Mouse (Mus musculus) ES-E14 (cell line): ENCODE measurements at regions not wholly inside any gene's neighbourhood (a gene's known extent, or its start where the extent isn't known, plus 50 kb on each side); places are given as distances from the start of the nearest gene placed in this dataset.
A peak's percentile ranks its signal among the peaks of the same experiment; 100 is the strongest.

Experiments used
- DNase-seq: peaks from one replicate; pipeline ENCODE4 v3.0.0-alpha.2; 2013; ENCODE audit warnings: low read depth, low spot score
- H3K27ac ChIP-seq: 2 replicates; pipeline ENCODE4 v1.5.1; 2012; ENCODE audit warnings: low read depth, mild to moderate bottlenecking, low read length, moderate library complexity, mixed read lengths; ENCODE audit not compliant: poor library complexity, insufficient read depth, severe bottlenecking
- H3K36me3 ChIP-seq: 2 replicates; pipeline ENCODE4 v1.6.1; 2012; ENCODE audit warnings: mild to moderate bottlenecking, low read length, moderate library complexity, mixed read lengths; ENCODE audit not compliant: control insufficient read depth, poor library complexity, insufficient read depth, severe bottlenecking
- H3K4me1 ChIP-seq, 2 experiments: fragments of 150-350 bp in 1 of 2; sonication (generic) in 1 of 2; 2 replicates each; pipeline ENCODE4 v1.6.1; 2012; ENCODE audit warnings: low read length in 2 of 2, mild to moderate bottlenecking in 1 of 2, mixed read lengths in 1 of 2; ENCODE audit not compliant: control insufficient read depth in 2 of 2, insufficient read depth in 2 of 2, poor library complexity in 1 of 2
- H3K4me3 ChIP-seq, 2 experiments: fragments of 150-350 bp in 1 of 2; sonication (generic) in 1 of 2; 2 replicates each; pipeline ENCODE4 v1.5.1; 2012; ENCODE audit warnings: low read length in 2 of 2, low read depth in 1 of 2, mild to moderate bottlenecking in 1 of 2, mixed read lengths in 1 of 2; ENCODE audit not compliant: insufficient read depth in 1 of 2, poor library complexity in 1 of 2, severe bottlenecking in 1 of 2
- H3K9ac ChIP-seq: 2 replicates; pipeline ENCODE4 v1.6.1; 2012; ENCODE audit warnings: low read depth, mild to moderate bottlenecking, low read length, mixed read lengths; ENCODE audit not compliant: poor library complexity, insufficient read depth, severe bottlenecking
- H3K9me3 ChIP-seq: fragments of 150-350 bp; sonication (generic); 2 replicates; pipeline ENCODE4 v1.6.1; 2012; ENCODE audit warnings: low read depth, mild to moderate bottlenecking, low read length; ENCODE audit not compliant: control insufficient read depth, insufficient read depth
- CHD2 ChIP-seq: IDR thresholded peaks from 2 replicates; pipeline ENCODE4 v1.6.1; 2014; ENCODE audit warnings: mild to moderate bottlenecking, low read depth, low read length, inconsistent platforms
- HCFC1 ChIP-seq: IDR thresholded peaks from 2 replicates; pipeline ENCODE4 v1.6.1; 2012; ENCODE audit warnings: low read length, inconsistent platforms, borderline replicate concordance; ENCODE audit not compliant: insufficient read depth
- MAFK ChIP-seq: IDR thresholded peaks from 2 replicates; pipeline ENCODE4 v1.6.1; 2014; ENCODE audit warnings: mild to moderate bottlenecking, low read depth, low read length, inconsistent platforms; ENCODE audit not compliant: insufficient read depth
- ZC3H11A ChIP-seq: IDR thresholded peaks from 2 replicates; pipeline ENCODE4 v1.6.1; 2012; ENCODE audit warnings: low read depth, mild to moderate bottlenecking, inconsistent platforms, low read length, borderline replicate concordance
- ZNF384 ChIP-seq: IDR thresholded peaks from 2 replicates; pipeline ENCODE4 v1.6.1; 2012; ENCODE audit warnings: low read depth, low read length, inconsistent platforms
- in situ Hi-C, 2 experiments: fragments of 600-800 bp; cut with MboI; formaldehyde crosslinking; loops; one replicate each; pipeline ENCODE4 v1.15.1; 2025; ENCODE audit warnings: low sequenced_read_pairs in 2 of 2, inconsistent platforms in 1 of 2; ENCODE audit not compliant: unreplicated experiment in 2 of 2

DNA sequence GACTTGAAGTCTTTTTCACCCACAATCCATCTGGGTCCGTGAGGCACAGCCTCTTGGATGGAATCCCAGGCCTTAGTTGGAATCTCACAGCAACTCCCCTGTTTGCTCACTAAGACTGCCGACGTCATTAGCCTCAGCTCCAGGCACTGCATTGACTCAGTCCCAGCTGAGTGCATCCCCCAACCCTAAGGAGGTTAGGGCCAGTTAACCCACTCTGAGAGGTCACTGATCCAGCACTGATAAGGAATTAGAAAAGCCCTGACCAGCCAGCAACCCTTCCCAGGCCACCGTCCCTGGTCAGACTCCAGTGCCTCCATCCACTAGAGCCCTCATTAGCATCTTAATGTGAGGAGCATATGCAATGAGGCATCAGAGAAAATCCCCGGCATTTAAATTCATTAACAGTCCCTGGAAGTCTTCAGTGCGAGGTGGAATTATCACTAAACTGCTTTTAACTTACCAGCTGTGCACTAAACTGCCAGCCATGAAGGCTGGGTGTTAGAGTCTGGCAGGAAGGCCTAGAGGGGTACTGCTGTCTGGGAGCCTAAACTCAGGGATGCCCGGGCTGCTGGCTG lies 184.2 kb downstream of the Cct6b start:
- in situ Hi-C loops = no loop called here
- Histone ChIP-seq H3K4me1 (no peaks in the 10 kb centered on the region), H3K36me3 (no peaks in the 10 kb centered on the region), H3K27ac (no peak overlapping the region), H3K9me3 (no peaks in the 10 kb centered on the region), H3K9ac (no peak overlapping the region), H3K4me3 (no peak overlapping the region)
- DNase-seq = no peak
- TF ChIP-seq ZC3H11A = no peak
- TF ChIP-seq ZNF384 = no peak

DNA sequence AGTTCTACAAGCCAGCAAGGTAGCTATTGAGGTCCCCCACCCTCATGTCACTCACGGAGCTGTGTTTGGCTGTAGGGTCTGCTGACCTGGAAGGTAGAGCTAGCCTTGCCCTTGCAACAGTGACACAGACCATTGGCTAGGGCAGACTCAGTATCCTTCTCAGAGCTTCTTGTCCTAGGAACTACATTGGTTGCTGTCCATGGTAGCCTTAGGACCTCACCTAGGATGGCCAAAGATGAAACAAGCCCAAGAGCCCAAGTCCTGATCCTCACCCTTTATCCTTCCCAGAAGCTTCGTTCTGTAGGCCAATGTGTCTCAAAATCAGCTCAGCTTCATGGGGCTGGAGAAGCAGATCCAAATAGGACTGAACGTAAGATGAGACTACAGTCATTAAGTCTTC lies 187.3 kb downstream of the Tmem132e start:
- Histone ChIP-seq H3K4me1 (no peaks in the 10 kb centered on the region), H3K9ac (no peak overlapping the region), H3K9me3 (no peaks in the 10 kb centered on the region), H3K36me3 (no peaks in the 10 kb centered on the region), H3K27ac (no peak overlapping the region), H3K4me3 (no peak overlapping the region)
- no peak for TF ChIP-seq ZC3H11A
- DNase-seq = no peak
- in situ Hi-C loops = no loop called here

DNA sequence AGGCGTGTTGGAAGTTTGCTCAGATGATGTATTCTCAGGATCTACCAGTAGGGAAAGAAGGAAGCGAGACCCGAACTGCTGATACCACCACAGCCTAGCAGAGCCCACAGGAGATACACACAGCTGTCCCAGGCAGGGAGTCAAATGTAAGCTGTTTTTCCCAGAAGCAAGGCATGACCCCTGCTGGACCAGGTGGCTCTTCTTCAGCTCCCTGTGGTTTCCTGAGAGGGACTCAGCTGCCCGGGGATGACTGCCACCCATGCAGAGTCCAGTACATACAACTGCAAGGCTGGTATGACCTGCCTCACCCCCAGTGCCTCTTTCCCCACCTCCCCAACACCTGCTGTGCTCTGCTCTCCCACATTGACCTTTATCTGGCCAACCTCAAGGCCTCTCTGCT lies 184.4 kb downstream of the Tmem132e start:
- H3K4me1 ChIP-seq = no peaks in the 10 kb centered on the region
- H3K9me3 ChIP-seq = no peaks in the 10 kb centered on the region
- H3K36me3 ChIP-seq = no peaks in the 10 kb centered on the region
- in situ Hi-C loops = no loop called here
- no peak overlapping the region for H3K4me3 ChIP-seq
- no peak overlapping the region for H3K9ac ChIP-seq
- no peak overlapping the region for H3K27ac ChIP-seq
- no peak for DNase-seq
- TF ChIP-seq HCFC1 (no peak), ZNF384 (no peak), ZC3H11A (no peak), CHD2 (no peak), MAFK (no peak)

DNA sequence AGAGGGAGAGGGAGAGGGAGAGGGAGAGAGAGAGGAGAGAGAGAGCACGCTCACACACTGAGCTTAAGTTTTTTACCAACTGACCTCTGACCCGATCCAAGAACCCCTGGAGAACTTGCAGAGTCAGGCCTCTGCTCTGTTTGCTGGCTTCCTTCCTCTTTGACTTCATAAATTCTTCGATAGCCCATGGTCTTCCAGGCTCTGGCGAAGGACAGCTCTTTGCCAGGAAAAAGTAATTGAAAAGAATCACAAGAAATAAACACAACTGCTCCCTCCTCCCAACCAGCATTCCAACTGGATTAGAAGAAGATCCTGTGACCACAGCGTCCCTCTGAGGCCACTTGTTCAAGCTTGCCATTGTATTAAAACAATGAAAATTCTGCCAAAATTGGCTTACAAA lies 182.8 kb downstream of the Tmem132e start:
- Histone ChIP-seq H3K9ac (no peak overlapping the region), H3K27ac (no peak overlapping the region), H3K9me3 (no peaks in the 10 kb centered on the region), H3K36me3 (no peaks in the 10 kb centered on the region), H3K4me1 (no peaks in the 10 kb centered on the region), H3K4me3 (no peak overlapping the region)
- TF ChIP-seq MAFK (no peak), CHD2 (no peak)
- DNase-seq = no peak
- in situ Hi-C loops = no loop called here

DNA sequence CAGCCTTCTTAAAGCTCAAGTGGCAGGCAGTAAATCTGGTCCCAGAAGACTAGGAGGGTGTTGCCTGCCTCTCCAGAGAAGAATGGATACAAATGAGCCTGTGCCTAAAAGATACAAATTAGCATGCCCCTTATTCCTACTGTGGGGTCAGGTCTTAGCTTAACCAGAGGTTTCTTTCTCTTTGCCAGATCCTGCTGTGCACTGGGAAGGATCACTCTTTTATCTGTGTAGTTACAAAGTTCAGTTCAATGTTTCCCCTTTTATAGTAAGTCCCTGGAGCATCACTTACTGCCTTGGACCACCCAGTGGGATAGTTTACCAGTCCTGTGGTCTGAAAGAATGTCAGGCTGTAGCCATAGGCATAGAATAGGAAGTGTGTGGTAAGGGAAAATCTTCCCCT lies 181.1 kb downstream of the Tmem132e start:
- Histone ChIP-seq H3K4me1 (no peaks in the 10 kb centered on the region), H3K9me3 (no peaks in the 10 kb centered on the region), H3K27ac (no peak overlapping the region), H3K4me3 (no peak overlapping the region), H3K36me3 (no peaks in the 10 kb centered on the region), H3K9ac (no peak overlapping the region)
- peak; percentile 8 for DNase-seq
- in situ Hi-C loops = no loop called here
- TF ChIP-seq HCFC1 = no peak
